Mouse (Mus musculus) forebrain, embryonic 11.5 days (tissue): ENCODE data around the gene Large1. TPM values are rescaled to one million over a fixed set of nuclear protein-coding genes. Genes with fewer than 3 reads are reported as not detected.
"Not testable (repeated sequence)": the region's sequence is repeated elsewhere in the genome, so short reads cannot be mapped to it uniquely, and the experiment has no call there.

Experiments
- ATAC-seq: fragments of 200-750 bp; cut with Nextera tagmentation; replicated peaks from 2 replicates; pipeline ENCODE4 v1.8.0; 2017; ENCODE audit warnings: moderate TSS enrichment; ENCODE audit not compliant: low FRiP score
- DNase-seq: peaks from one replicate; pipeline ENCODE4 v3.0.0-alpha.2; 2017; ENCODE audit warnings: low spot score
- H3K27ac ChIP-seq: fragments of 300-500 bp; sonication (generic); 2 replicates; pipeline ENCODE4 v1.5.1; 2014; ENCODE audit warnings: low read depth, low read length
- H3K27me3 ChIP-seq: fragments of 300-500 bp; sonication (generic); 2 replicates; pipeline ENCODE4 v1.6.1; 2014; ENCODE audit warnings: mild to moderate bottlenecking, low read length, mixed read lengths; ENCODE audit not compliant: control insufficient read depth, insufficient read depth
- H3K36me3 ChIP-seq: fragments of 300-500 bp; sonication (generic); 2 replicates; pipeline ENCODE4 v1.6.1; 2014; ENCODE audit warnings: mild to moderate bottlenecking, low read length, moderate library complexity, mixed read lengths; ENCODE audit not compliant: control insufficient read depth, insufficient read depth
- H3K4me1 ChIP-seq: fragments of 300-500 bp; sonication (generic); replicated peaks from 2 replicates; pipeline ENCODE4 v1.6.1; 2014; ENCODE audit warnings: low read length, mixed read lengths; ENCODE audit not compliant: control insufficient read depth, insufficient read depth
- H3K4me2 ChIP-seq: fragments of 300-500 bp; sonication (generic); 2 replicates; pipeline ENCODE4 v1.6.1; 2014; ENCODE audit warnings: low read depth, mild to moderate bottlenecking, low read length, moderate library complexity, mixed read lengths; ENCODE audit not compliant: severe bottlenecking
- H3K4me3 ChIP-seq: fragments of 300-500 bp; sonication (generic); 2 replicates; pipeline ENCODE4 v1.5.1; 2014; ENCODE audit warnings: low read depth, low read length
- H3K9ac ChIP-seq: fragments of 300-500 bp; sonication (generic); 2 replicates; pipeline ENCODE4 v1.6.1; 2014; ENCODE audit warnings: low read length
- H3K9me3 ChIP-seq: fragments of 300-500 bp; sonication (generic); 2 replicates; pipeline ENCODE4 v1.6.1; 2016; ENCODE audit warnings: low read length, mixed read lengths; ENCODE audit not compliant: control insufficient read depth
- WGBS: fragments of 180-500 bp; shearing (Covaris S2); extraction: QIAGEN DNeasy Blood & Tissue Kit; methylation state at CpG from one replicate; pipeline ENCODE4 v1.1.7; 2014; 5-methylcytosine and 5-hydroxymethylcytosine counted together
- polyA plus RNA-seq: library from polyadenylated mRNA; unstranded; fragments of >200 nt; fragmentation: Nextera tagmentation; extraction: Ambion mirVana; gene quantifications from 2 replicates; pipeline ENCODE4 v1.2.1, GENCODE M21; 2014

Large1 gene
- polyA plus RNA-seq, 1 experiment from 2014 or later: 9.4 TPM

- no peak for DNase-seq
- no peaks in the 10 kb centered on the region for H3K27me3 ChIP-seq
- no peak overlapping the region for H3K9ac ChIP-seq
- no peaks in the 10 kb centered on the region for H3K36me3 ChIP-seq
- no peak for ATAC-seq
- no peaks in the 10 kb centered on the region for H3K9me3 ChIP-seq
- no peaks in the 10 kb centered on the region for H3K4me1 ChIP-seq
- H3K4me3 ChIP-seq: no peak overlapping the region
- no peak overlapping the region for H3K4me2 ChIP-seq
- WGBS: 89% methylated on average over 5 of the region's 5 CpGs
- H3K27ac ChIP-seq: no peak overlapping the region
Measured at GRCm38 (mm10) chr8:73123864-73124499, 229.4 kb downstream of the Large1 start.

DNA sequence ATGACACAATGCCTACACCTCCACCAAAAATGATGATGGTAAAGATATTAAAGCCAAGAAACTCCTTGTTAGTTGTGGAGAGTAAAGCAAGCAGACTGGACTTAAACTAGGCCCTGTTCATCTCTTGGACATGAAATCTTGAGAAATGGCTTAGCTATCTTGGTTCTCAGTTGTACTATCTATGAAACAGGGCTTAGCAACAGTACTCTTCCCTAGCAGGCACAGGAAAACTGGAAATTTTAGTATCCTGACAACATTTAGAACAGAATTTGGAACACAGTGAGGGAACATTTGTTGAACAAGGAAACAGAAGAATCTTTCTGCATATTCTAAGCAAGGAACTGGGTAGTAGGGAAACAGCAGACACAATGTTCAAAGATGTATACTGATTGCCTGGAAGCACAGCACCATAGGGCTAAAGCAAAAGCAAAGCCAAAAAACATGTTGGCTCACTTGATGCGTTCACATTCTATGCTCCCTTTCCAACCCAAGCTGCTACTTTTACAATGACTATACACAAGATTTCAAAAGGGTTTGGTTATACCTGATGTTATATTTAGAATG is 240.9 kb downstream of the Large1 start:
- H3K9ac ChIP-seq: no peak overlapping the region
- no peak overlapping the region for H3K4me3 ChIP-seq
- no peaks in the 10 kb centered on the region for H3K4me1 ChIP-seq
- no peak for ATAC-seq
- no peak for DNase-seq
- H3K27me3 ChIP-seq: no peaks in the 10 kb centered on the region
- no peak overlapping the region for H3K27ac ChIP-seq
- 94% methylated on average over 1 of the region's 1 CpGs for WGBS
- no peaks in the 10 kb centered on the region for H3K36me3 ChIP-seq
- no peaks in the 10 kb centered on the region for H3K9me3 ChIP-seq
- H3K4me2 ChIP-seq: no peak overlapping the region

- Histone ChIP-seq H3K4me3 (no peak overlapping the region), H3K9ac (no peak overlapping the region), H3K27me3 (no peaks in the 10 kb centered on the region), H3K4me1 (no peaks in the 10 kb centered on the region), H3K27ac (no peak overlapping the region), H3K36me3 (no peaks in the 10 kb centered on the region), H3K4me2 (no peak overlapping the region), H3K9me3 (no peaks in the 10 kb centered on the region)
- WGBS: 10% methylated on average over 1 of the region's 1 CpGs
- ATAC-seq: no peak
- DNase-seq: no peak
Measured at GRCm38 (mm10) chr8:73104089-73104488, 249.3 kb downstream of the Large1 start.

- 80% methylated on average over 5 of the region's 5 CpGs for WGBS
- Histone ChIP-seq H3K27ac (no peak overlapping the region), H3K4me2 (no peak overlapping the region), H3K9me3 (no peaks in the 10 kb centered on the region), H3K4me1 (no peaks in the 10 kb centered on the region), H3K27me3 (no peaks in the 10 kb centered on the region), H3K4me3 (no peak overlapping the region), H3K9ac (no peak overlapping the region), H3K36me3 (no peaks in the 10 kb centered on the region)
- ATAC-seq (no peak), DNase-seq (no peak)
Measured at GRCm38 (mm10) chr8:73101069-73101468, 252.3 kb downstream of the Large1 start.

DNA sequence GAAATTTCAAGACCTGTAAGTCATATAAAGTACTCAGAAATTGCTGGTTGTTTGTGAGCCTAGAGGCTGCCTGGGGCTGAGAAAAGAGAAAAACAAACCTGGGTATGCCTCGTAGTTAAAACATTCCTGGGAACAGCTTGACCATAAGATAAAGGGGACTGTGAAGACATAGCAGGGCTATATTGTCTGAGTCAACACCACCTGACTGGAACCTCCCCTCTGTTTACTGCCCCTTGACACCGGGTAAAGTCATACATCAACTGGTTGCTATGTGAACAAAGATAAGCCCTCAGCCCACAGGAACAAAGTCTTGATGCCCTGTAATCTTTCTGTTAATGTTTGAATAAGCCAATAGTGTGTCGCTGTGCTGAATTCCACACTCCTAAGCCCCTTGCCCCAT is 252.7 kb downstream of the Large1 start:
- 47% methylated on average over 3 of the region's 3 CpGs for WGBS
- not testable (repeated sequence) for H3K27ac ChIP-seq, ATAC-seq, H3K4me2 ChIP-seq, H3K4me1 ChIP-seq, H3K9me3 ChIP-seq, DNase-seq, H3K27me3 ChIP-seq, H3K36me3 ChIP-seq, H3K4me3 ChIP-seq, H3K9ac ChIP-seq

DNA sequence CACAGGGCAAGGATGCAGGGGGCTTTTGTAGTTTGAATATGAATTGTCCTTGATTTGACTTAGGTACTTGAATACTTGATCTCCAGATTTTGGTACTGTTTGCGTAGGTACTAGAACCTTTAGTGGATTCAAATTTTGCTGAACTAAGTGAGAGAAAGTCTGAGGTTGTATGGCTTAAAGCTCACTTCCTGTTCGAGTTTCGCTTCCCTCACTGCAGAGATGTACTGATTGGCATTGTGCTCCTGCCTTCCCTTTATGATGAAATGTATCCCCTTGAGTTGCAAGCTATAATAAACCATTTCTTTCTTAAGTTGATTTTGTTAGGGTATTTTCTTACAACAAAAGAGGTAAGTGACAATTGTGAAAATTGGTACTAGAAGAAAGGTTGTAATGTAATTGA is 253.8 kb downstream of the Large1 start:
- 88% methylated on average over 3 of the region's 3 CpGs for WGBS
- no peak overlapping the region for H3K4me2 ChIP-seq
- no peak for DNase-seq

GRCm38 (mm10) chr8:73096952-73097351 is 256.4 kb downstream of the Large1 start:
- Histone ChIP-seq H3K4me3 (no peak overlapping the region), H3K9ac (no peak overlapping the region), H3K27me3 (no peaks in the 10 kb centered on the region), H3K4me2 (no peak overlapping the region), H3K36me3 (no peaks in the 10 kb centered on the region), H3K27ac (no peak overlapping the region), H3K4me1 (no peaks in the 10 kb centered on the region), H3K9me3 (no peaks in the 10 kb centered on the region)
- DNase-seq (no peak), ATAC-seq (no peak)
- 94% methylated on average over 2 of the region's 2 CpGs for WGBS

More for the DNA sequence above, 253.8 kb downstream of the Large1 start:
- Histone ChIP-seq H3K9ac (no peak overlapping the region), H3K4me3 (no peak overlapping the region), H3K4me1 (no peaks in the 10 kb centered on the region), H3K36me3 (no peaks in the 10 kb centered on the region), H3K27ac (no peak overlapping the region), H3K27me3 (no peaks in the 10 kb centered on the region), H3K9me3 (no peaks in the 10 kb centered on the region)
- ATAC-seq: no peak

DNA sequence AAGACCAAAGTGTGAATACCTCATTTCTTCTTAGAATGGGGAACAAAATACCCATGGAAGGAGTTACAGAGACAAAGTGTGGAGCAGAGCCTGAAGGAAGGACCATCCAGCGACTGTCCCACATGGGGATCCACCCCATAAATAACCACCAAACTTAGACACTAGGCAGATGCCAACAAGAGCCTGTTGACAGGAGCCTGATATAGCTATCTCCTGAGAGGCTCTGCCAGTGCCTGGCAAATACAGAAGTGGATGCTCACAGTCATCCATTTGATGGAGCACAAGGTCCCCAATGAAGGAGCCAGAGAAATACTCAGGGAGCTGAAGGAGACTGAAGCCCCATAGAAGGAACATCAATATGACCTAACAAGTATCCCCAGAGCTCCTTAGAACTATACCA is 275.6 kb downstream of the Large1 start:
- ATAC-seq, H3K4me3 ChIP-seq: not testable (repeated sequence)
- 93% methylated on average over 1 of the region's 1 CpGs for WGBS

GRCm38 (mm10) chr8:73061410-73061809 is 291.9 kb downstream of the Large1 start:
- H3K4me1 ChIP-seq: no peaks in the 10 kb centered on the region
- ATAC-seq: no peak
- H3K27me3 ChIP-seq: no peaks in the 10 kb centered on the region
- no peak overlapping the region for H3K9ac ChIP-seq
- no peaks in the 10 kb centered on the region for H3K9me3 ChIP-seq
- H3K4me2 ChIP-seq: no peak overlapping the region
- H3K36me3 ChIP-seq: no peaks in the 10 kb centered on the region
- no peak overlapping the region for H3K27ac ChIP-seq
- H3K4me3 ChIP-seq: no peak overlapping the region
- whole genome bisulfite sequencing: 77% methylated on average over 1 of the region's 1 CpGs
- DNase-seq: no peak

More for the DNA sequence above, 275.6 kb downstream of the Large1 start:
- H3K36me3 ChIP-seq, H3K4me1 ChIP-seq, H3K4me2 ChIP-seq, DNase-seq, H3K9ac ChIP-seq, H3K27ac ChIP-seq, H3K9me3 ChIP-seq, H3K27me3 ChIP-seq: not testable (repeated sequence)
